Mouse (Mus musculus) G1E (cell line): Measurements from ENCODE around the gene Tmem100. TPM values are rescaled to one million over a fixed set of nuclear protein-coding genes. Genes with fewer than 3 reads are reported as not detected.

ENCODE experiments used
- ATAC-seq: 2 replicates; pipeline ENCODE4 v1.8.0; 2016; ENCODE audit warnings: mild to moderate bottlenecking; ENCODE audit not compliant: insufficient number of reproducible peaks, poor library complexity, low FRiP score, severe bottlenecking; ENCODE audit errors: extremely low read depth
- DNase-seq: peaks from one replicate; pipeline ENCODE4 v3.0.0; 2012; ENCODE audit warnings: low spot score
- H3K27me3 ChIP-seq: 2 replicates; pipeline ENCODE4 v1.6.1; 2012; ENCODE audit warnings: mild to moderate bottlenecking, low read length, inconsistent platforms; ENCODE audit not compliant: insufficient read depth
- H3K36me3 ChIP-seq: replicated peaks from 2 replicates; pipeline ENCODE3; 2012; ENCODE audit warnings: mild to moderate bottlenecking, inconsistent platforms
- H3K4me1 ChIP-seq: 2 replicates; pipeline ENCODE4 v1.6.1; 2012; ENCODE audit warnings: low read depth, low read length, inconsistent platforms, mixed read lengths; ENCODE audit not compliant: insufficient read depth
- H3K4me3 ChIP-seq: 2 replicates; pipeline ENCODE4 v1.5.1; 2012; ENCODE audit warnings: low read depth, mild to moderate bottlenecking, inconsistent platforms, low read length, moderate library complexity, mixed read lengths
- H3K9me3 ChIP-seq: replicated peaks from 2 replicates; pipeline ENCODE4 v1.6.1; 2012; ENCODE audit warnings: inconsistent platforms
- CTCF ChIP-seq: IDR thresholded peaks from 2 replicates; pipeline ENCODE4 v1.5.1; 2012; ENCODE audit warnings: low read depth, low read length, inconsistent platforms, mixed read lengths
- GATA1 ChIP-seq: IDR thresholded peaks from 2 replicates; pipeline ENCODE4 v1.6.1; 2012; ENCODE audit warnings: borderline replicate concordance, low read length, inconsistent platforms, mixed read lengths
- GATA2 ChIP-seq: IDR thresholded peaks from 2 replicates; pipeline ENCODE4 v1.6.1; 2012; ENCODE audit warnings: low read depth, low read length, inconsistent platforms, borderline replicate concordance
- POLR2AphosphoS5 ChIP-seq: IDR thresholded peaks from 2 replicates; pipeline ENCODE4 v1.6.1; 2012; ENCODE audit warnings: low read depth, low read length, inconsistent platforms; ENCODE audit not compliant: insufficient replicate concordance
- TAL1 ChIP-seq: conservative IDR thresholded peaks from 2 replicates; pipeline ENCODE4 v1.6.1; 2012; ENCODE audit warnings: low read depth, low read length, inconsistent platforms, mixed read lengths
- polyA plus RNA-seq: library from polyadenylated mRNA; stranded (reverse); fragments of >175 nt; gene quantifications from 2 replicates; pipeline ENCODE4 v1.2.3, GENCODE M21; 2012
- total RNA-seq, 2 experiments: library from RNA; stranded (forward) in 1 of 2; stranded (reverse) in 1 of 2; fragments of 200-1000 nt in 1 of 2; fragments of >200 nt in 1 of 2; fragmentation: Nextera tagmentation in 1 of 2; gene quantifications; 2 replicates each; pipeline ENCODE4 v1.2.3; 2014 to 2017

Tmem100 gene
- total and polyA plus RNA-seq, 3 experiments = 0.17 to 6.3 (median 0.87) TPM

- Histone ChIP-seq H3K9me3 (peaks cover 2% of the 10 kb centered on the region; the same call in 1 of the 2 replicates), H3K27me3 (no peaks in the 10 kb centered on the region), H3K4me3 (no peak overlapping the region), H3K4me1 (peaks cover 3% of the 10 kb centered on the region; the same call in 1 of the 2 replicates), H3K36me3 (no peaks in the 10 kb centered on the region)
- ATAC-seq (no peak), DNase-seq (no peak)
- TF ChIP-seq TAL1 = no peak
- TF ChIP-seq GATA2 = no peak
- no peak for TF ChIP-seq GATA1
- no peak for TF ChIP-seq POLR2AphosphoS5
- no peak for TF ChIP-seq CTCF
Observed at GRCm38 (mm10) chr11:90052785-90053184, 22.6 kb downstream of the Tmem100 start.

GRCm38 (mm10) chr11:90053820-90054219, 23.7 kb downstream of the Tmem100 start:
- Histone ChIP-seq H3K4me3 (no peak overlapping the region), H3K9me3 (peaks cover 2% of the 10 kb centered on the region; the same call in 1 of the 2 replicates), H3K27me3 (no peaks in the 10 kb centered on the region), H3K4me1 (peaks cover 3% of the 10 kb centered on the region; the same call in 1 of the 2 replicates), H3K36me3 (no peaks in the 10 kb centered on the region)
- no peak for DNase-seq
- TF ChIP-seq GATA2 = no peak
- TF ChIP-seq TAL1 = no peak
- no peak for TF ChIP-seq GATA1
- no peak for TF ChIP-seq CTCF
- no peak for TF ChIP-seq POLR2AphosphoS5
- ATAC-seq = no peak

GRCm38 (mm10) chr11:90054401-90054800, 24.3 kb downstream of the Tmem100 start:
- H3K4me1 ChIP-seq = peaks cover 3% of the 10 kb centered on the region; the same call in 1 of the 2 replicates
- no peaks in the 10 kb centered on the region for H3K36me3 ChIP-seq
- no peak for DNase-seq
- no peaks in the 10 kb centered on the region for H3K27me3 ChIP-seq
- no peak for ATAC-seq
- peaks cover 3% of the 10 kb centered on the region for H3K9me3 ChIP-seq
- TF ChIP-seq CTCF (no peak), POLR2AphosphoS5 (no peak)
- no peak overlapping the region for H3K4me3 ChIP-seq

- Histone ChIP-seq H3K4me3 (no peak overlapping the region), H3K4me1 (peaks cover 3% of the 10 kb centered on the region; the same call in 1 of the 2 replicates), H3K36me3 (no peaks in the 10 kb centered on the region), H3K9me3 (peaks cover 8% of the 10 kb centered on the region; the same call in 1 of the 2 replicates), H3K27me3 (no peaks in the 10 kb centered on the region)
- ATAC-seq (no peak), DNase-seq (no peak)
- TF ChIP-seq GATA1 (no peak), CTCF (no peak), POLR2AphosphoS5 (no peak), TAL1 (no peak), GATA2 (no peak)
Observed at GRCm38 (mm10) chr11:90057070-90057469, 26.9 kb downstream of the Tmem100 start.

- TF ChIP-seq CTCF (no peak), POLR2AphosphoS5 (no peak), GATA2 (no peak), GATA1 (no peak), TAL1 (no peak)
- peaks cover 3% of the 10 kb centered on the region; the same call in 1 of the 2 replicates for H3K4me1 ChIP-seq
- no peak for ATAC-seq
- no peak overlapping the region for H3K4me3 ChIP-seq
- no peaks in the 10 kb centered on the region for H3K36me3 ChIP-seq
- DNase-seq = no peak
- H3K9me3 ChIP-seq = peaks cover 8% of the 10 kb centered on the region; the same call in 1 of the 2 replicates
- H3K27me3 ChIP-seq = no peaks in the 10 kb centered on the region
Observed at GRCm38 (mm10) chr11:90059241-90059640, 29.1 kb downstream of the Tmem100 start.

- Histone ChIP-seq H3K36me3 (no peaks in the 10 kb centered on the region), H3K27me3 (no peaks in the 10 kb centered on the region), H3K4me3 (no peak overlapping the region), H3K9me3 (peaks cover 11% of the 10 kb centered on the region), H3K4me1 (no peaks in the 10 kb centered on the region)
- ATAC-seq (no peak), DNase-seq (no peak)
- no peak for TF ChIP-seq GATA1
- TF ChIP-seq GATA2 = no peak
- TF ChIP-seq TAL1 = no peak
- TF ChIP-seq CTCF = no peak
- TF ChIP-seq POLR2AphosphoS5 = no peak
Observed at GRCm38 (mm10) chr11:90062657-90063056, 32.5 kb downstream of the Tmem100 start.
